Mouse (Mus musculus) heart, embryonic 12.5 days (tissue): ENCODE data around the gene Mdfic. TPM values are rescaled to one million over a fixed set of nuclear protein-coding genes. Genes with fewer than 3 reads are reported as not detected.
A peak's percentile ranks its signal among the peaks of the same experiment; 100 is the strongest.
"Not testable (repeated sequence)": the region's sequence is repeated elsewhere in the genome, so short reads cannot be mapped to it uniquely, and the experiment has no call there.

Experiments
- ATAC-seq: fragments of 200-750 bp; cut with Nextera tagmentation; 2 replicates; pipeline ENCODE4 v1.8.0; 2017; ENCODE audit warnings: moderate TSS enrichment, moderate library complexity; ENCODE audit not compliant: insufficient number of reproducible peaks, low FRiP score
- H3K27ac ChIP-seq: fragments of 300-500 bp; sonication (generic); 2 replicates; pipeline ENCODE4 v1.5.1; 2016; ENCODE audit warnings: mild to moderate bottlenecking, moderate library complexity; ENCODE audit not compliant: poor library complexity, severe bottlenecking
- H3K27me3 ChIP-seq: fragments of 300-500 bp; sonication (generic); replicated peaks from 2 replicates; pipeline ENCODE4 v1.6.1; 2016; ENCODE audit warnings: mild to moderate bottlenecking, moderate library complexity
- H3K36me3 ChIP-seq: fragments of 300-500 bp; sonication (generic); 2 replicates; pipeline ENCODE4 v1.6.1; 2016; ENCODE audit warnings: mild to moderate bottlenecking, moderate library complexity
- H3K4me1 ChIP-seq: fragments of 300-500 bp; sonication (generic); replicated peaks from 2 replicates; pipeline ENCODE4 v1.6.1; 2016; ENCODE audit warnings: mild to moderate bottlenecking
- H3K4me2 ChIP-seq: fragments of 300-500 bp; sonication (generic); 2 replicates; pipeline ENCODE4 v1.6.1; 2016; ENCODE audit warnings: mild to moderate bottlenecking, moderate library complexity
- H3K4me3 ChIP-seq: fragments of 300-500 bp; sonication (generic); 2 replicates; pipeline ENCODE4 v1.5.1; 2016; ENCODE audit warnings: mild to moderate bottlenecking
- H3K9ac ChIP-seq: fragments of 300-500 bp; sonication (generic); 2 replicates; pipeline ENCODE4 v1.6.1; 2016; ENCODE audit warnings: mild to moderate bottlenecking, moderate library complexity
- H3K9me3 ChIP-seq: fragments of 300-500 bp; sonication (generic); replicated peaks from 2 replicates; pipeline ENCODE4 v1.6.1; 2016; ENCODE audit warnings: mild to moderate bottlenecking, moderate library complexity
- WGBS: fragments of 180-500 bp; shearing (Covaris S2); methylation state at CpG from one replicate; pipeline ENCODE4 v1.1.7; 2016; 5-methylcytosine and 5-hydroxymethylcytosine counted together
- polyA plus RNA-seq: library from polyadenylated mRNA; unstranded; fragments of >200 nt; fragmentation: Nextera tagmentation; extraction: Ambion mirVana; gene quantifications from 2 replicates; pipeline ENCODE4 v1.2.1, GENCODE M21; 2016

The Mdfic gene
- polyA plus RNA-seq: 7.0 and 7.8 TPM in 2 replicates

DNA sequence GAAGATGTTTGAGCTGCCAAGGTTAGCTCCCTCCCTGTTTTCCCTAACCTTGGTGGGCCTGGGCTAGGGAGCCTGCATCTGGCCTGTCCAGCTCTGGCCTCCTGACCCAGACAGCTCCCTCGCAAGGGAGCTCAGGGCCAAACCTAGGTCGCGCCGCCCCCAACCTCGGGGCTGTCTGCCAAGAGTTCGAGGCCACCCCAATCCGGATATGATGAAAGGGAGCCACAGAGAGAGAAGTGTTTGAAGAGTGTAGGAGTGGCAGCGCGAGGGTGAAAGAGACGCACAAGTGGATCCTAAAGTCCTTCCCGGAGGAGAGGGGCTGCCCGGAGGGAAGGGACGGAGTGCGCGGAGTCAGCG is at the start of gene Mdfic:
TSS of gene Mdfic (plus strand) at position 201 of the 357 bp plus-strand sequence.
- ATAC-seq: peak; percentile 51
- Histone ChIP-seq H3K9ac (peak within 1 kb of the TSS; percentile 89), H3K9me3 (no peaks in the 10 kb centered on the region), H3K27me3 (no peaks in the 10 kb centered on the region), H3K4me2 (peak within 1 kb of the TSS; percentile 75), H3K4me1 (peaks cover 11% of the 10 kb centered on the region; the same call in 1 of the 2 replicates), H3K4me3 (peak within 1 kb of the TSS; percentile 87), H3K36me3 (no peaks in the 10 kb centered on the region), H3K27ac (peak within 1 kb of the TSS; percentile 72)
- WGBS: under 1% methylated on average over 16 of the region's 16 CpGs

DNA sequence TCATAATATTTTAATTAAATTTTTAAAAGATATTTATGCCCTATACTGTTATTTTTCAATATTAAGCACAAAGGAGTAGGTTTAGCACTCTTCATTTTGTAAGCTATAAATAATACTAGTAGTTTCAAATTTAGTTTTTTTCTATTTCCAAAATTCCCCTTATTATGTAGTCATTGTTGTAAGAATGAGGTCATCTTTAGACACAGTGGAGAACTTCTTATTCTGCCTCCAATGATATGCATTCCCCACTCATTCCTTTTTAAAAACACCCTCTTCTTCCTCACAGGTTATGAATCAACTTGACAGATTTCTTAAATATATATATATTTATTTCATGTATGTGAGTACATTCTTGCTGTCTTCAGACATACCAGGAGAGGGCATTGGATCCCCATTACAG is 49.1 kb upstream of the Mdfic start:
- Histone ChIP-seq H3K9ac (no peak overlapping the region), H3K4me2 (no peak overlapping the region), H3K9me3 (0 out of 2 replicates have a peak, but pooled peaks cover 3% of the 10 kb centered on the region), H3K4me1 (no peaks in the 10 kb centered on the region), H3K36me3 (no peaks in the 10 kb centered on the region), H3K27me3 (no peaks in the 10 kb centered on the region), H3K27ac (no peak overlapping the region), H3K4me3 (no peak overlapping the region)
- no peak for ATAC-seq

DNA sequence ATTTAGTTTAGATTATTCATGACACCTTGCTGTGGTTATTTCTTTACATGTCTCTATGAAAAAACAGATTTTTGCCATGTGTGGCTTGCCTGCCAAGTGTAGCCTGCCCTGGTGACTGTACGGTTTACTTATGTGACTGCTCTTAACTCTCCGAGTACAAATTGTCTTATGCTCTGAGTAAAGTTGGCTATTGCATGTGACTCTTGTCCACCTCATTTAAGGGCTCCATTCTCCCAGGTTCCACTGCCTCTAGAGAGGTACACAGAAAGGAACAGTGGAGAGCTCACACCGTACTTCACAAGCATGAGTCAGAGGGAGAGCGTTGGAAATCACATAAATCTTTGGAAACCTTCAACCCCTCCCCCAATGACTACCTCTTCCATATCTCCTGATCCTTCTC is 10.4 kb upstream of the Mdfic start:
- H3K4me3 ChIP-seq: no peak overlapping the region
- peaks cover under 1% of the 10 kb centered on the region; the same call in 1 of the 2 replicates for H3K4me1 ChIP-seq
- ATAC-seq: no peak

DNA sequence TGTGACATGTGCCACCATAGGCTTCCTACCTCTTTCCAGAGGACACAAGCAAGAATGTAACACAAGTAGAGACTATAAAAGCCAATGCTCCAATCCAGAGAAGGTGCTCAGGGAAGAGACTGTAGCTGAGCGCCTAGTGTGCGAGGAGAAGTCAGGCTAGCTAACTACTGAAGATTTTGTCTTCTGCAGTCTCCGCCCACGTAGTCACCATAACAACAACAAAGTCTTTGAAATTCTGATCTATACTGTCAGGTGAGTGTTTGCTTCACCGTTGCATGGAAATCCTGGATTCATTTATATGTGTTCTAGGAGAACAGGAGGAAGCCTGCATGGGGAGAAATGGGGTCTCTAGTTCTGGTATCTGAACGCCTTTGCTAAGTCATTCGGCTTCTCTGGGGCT is 9.8 kb upstream of the Mdfic start:
- Histone ChIP-seq H3K4me1 (peaks cover 6% of the 10 kb centered on the region; the same call in 1 of the 2 replicates), H3K4me2 (no peak overlapping the region), H3K4me3 (no peak overlapping the region), H3K36me3 (no peaks in the 10 kb centered on the region), H3K27ac (no peak overlapping the region), H3K9me3 (no peaks in the 10 kb centered on the region), H3K27me3 (no peaks in the 10 kb centered on the region), H3K9ac (no peak overlapping the region)
- 82% methylated on average over 7 of the region's 7 CpGs for WGBS
- no peak for ATAC-seq

More for the DNA sequence above, 10.4 kb upstream of the Mdfic start:
- no peaks in the 10 kb centered on the region for H3K36me3 ChIP-seq
- no peaks in the 10 kb centered on the region for H3K9me3 ChIP-seq
- no peak overlapping the region for H3K9ac ChIP-seq
- 86% methylated on average over 4 of the region's 4 CpGs for WGBS
- H3K27ac ChIP-seq: no peak overlapping the region
- no peak overlapping the region for H3K4me2 ChIP-seq
- no peaks in the 10 kb centered on the region for H3K27me3 ChIP-seq

DNA sequence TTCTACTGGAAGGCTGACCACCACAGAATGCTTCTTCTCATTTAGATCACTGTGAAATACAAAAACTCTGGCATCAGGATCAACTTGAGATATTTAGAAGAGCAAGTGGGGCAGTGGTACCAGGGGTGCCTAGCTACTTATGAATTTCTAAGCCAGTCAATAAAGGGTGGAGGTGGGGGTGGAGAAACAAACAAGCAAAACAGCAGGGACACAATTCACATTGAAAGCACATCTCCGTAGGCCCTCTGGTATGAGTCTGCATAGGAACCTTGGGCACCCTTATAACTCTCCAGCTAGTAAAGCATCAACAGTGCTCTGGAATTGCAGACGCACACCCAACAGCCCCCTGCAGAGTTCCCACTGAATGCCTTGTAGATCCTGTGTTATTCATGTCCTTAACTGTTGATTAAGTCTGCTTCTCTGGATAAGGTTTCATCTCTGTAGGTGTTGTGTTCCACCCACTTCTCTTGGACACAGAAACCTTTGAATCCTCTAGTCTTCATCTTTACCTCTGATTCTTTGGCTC is 7.5 kb upstream of the Mdfic start:
- Histone ChIP-seq H3K4me2 (no peak overlapping the region), H3K36me3 (no peaks in the 10 kb centered on the region), H3K9me3 (no peaks in the 10 kb centered on the region), H3K4me1 (peaks cover 6% of the 10 kb centered on the region; the same call in 1 of the 2 replicates), H3K9ac (no peak overlapping the region), H3K27me3 (no peaks in the 10 kb centered on the region), H3K27ac (no peak overlapping the region), H3K4me3 (no peak overlapping the region)
- ATAC-seq: no peak
- 67% methylated on average over 2 of the region's 2 CpGs for WGBS

DNA sequence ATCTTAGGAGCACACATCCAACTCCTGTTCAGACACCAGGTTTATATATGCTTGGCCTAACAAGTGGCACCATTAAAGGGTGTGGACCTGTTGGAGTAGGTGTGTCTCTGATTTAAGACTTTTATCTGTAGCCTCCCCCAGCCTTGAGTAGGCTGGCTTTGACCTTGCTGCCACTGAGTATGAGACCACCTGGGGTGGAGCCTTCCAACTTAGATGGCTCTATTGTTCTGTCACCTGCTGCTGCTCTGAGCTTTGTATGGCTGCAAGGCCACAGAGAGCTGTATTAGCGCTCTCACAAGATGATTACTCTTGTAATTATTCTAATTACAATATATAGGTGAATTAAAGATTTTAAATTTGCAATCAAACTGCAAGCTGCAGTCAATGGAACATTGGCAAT is 6.4 kb upstream of the Mdfic start:
- not testable (repeated sequence) for H3K36me3 ChIP-seq, H3K4me3 ChIP-seq, H3K4me2 ChIP-seq, ATAC-seq, H3K27ac ChIP-seq, H3K9me3 ChIP-seq, H3K27me3 ChIP-seq, H3K4me1 ChIP-seq, H3K9ac ChIP-seq
- 80% methylated on average over 1 of the region's 1 CpGs for WGBS

DNA sequence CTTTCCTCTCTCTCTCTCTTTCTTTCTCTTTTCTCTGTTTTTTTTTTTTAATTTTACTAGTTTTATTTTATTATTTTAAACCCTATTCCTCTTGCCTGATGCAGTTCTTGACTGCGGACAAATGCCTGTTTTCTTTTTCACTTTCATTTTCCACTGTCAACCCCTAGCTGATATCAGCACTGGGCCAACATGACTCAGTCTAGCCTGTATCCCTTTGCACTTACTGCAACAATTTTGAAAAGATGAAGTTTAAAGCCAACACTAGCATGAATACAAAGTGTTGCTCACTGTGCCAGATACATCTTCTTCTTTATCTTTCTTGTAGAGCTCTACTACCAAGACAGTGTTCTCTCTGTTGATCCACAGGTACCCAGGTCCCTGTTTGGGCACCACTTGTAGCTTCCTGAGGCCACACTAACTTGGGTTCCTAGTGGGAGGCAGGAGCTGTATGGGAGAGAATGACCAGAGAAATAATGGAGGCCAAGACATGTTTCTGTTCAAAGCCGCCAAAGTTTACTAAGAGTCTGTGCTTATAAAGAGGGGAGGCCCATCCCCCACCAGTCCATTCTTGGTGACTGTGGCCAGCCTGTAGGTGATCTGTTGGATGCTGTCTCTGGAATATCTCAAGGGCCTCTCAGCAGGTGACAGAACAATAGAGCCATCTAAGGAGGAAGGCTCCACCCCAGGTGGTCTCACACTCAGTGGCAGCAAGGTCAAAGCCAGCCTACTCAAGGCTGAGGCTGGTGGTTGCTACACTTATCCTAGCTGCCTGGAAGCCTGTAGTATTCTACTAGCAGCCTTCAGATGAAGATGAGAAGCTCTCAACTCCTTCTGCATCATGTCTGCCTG is 5.2 kb upstream of the Mdfic start:
- H3K9me3 ChIP-seq: no peaks in the 10 kb centered on the region
- no peak overlapping the region for H3K4me3 ChIP-seq
- no peak for ATAC-seq
- no peaks in the 10 kb centered on the region for H3K27me3 ChIP-seq
- H3K9ac ChIP-seq: no peak overlapping the region
- H3K4me1 ChIP-seq: peaks cover 6% of the 10 kb centered on the region; the same call in 1 of the 2 replicates
- no peak overlapping the region for H3K27ac ChIP-seq
- no peaks in the 10 kb centered on the region for H3K36me3 ChIP-seq
- WGBS: 69% methylated on average over 2 of the region's 2 CpGs
- H3K4me2 ChIP-seq: no peak overlapping the region

DNA sequence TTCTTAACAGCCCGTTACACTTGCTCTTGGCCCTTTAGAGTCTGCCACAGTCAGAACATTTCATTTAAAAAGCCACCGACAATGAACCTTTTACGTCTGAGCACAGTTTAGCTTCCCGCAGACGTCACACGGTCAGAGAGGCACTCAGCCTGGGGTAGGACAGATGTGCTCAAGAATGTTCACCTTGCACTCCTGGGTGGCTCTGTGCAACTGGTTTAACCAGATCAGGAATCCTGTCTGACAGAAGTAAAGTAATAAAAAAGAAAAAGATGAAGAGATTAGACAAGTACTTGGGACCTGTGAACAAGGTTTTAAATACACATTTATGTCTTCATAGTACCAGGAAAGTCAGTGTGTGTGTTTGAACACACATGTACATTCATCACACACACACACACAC is 542 bp upstream of the Mdfic start:
- 80% methylated on average over 6 of the region's 6 CpGs for WGBS
- no peaks in the 10 kb centered on the region for H3K9me3 ChIP-seq
- H3K36me3 ChIP-seq: no peaks in the 10 kb centered on the region
- H3K4me1 ChIP-seq: peaks cover 14% of the 10 kb centered on the region; the same call in 1 of the 2 replicates
- no peak overlapping the region for H3K4me3 ChIP-seq
- no peaks in the 10 kb centered on the region for H3K27me3 ChIP-seq
- no peak overlapping the region for H3K9ac ChIP-seq
- ATAC-seq: no peak
- H3K4me2 ChIP-seq: no peak overlapping the region
- no peak overlapping the region for H3K27ac ChIP-seq

DNA sequence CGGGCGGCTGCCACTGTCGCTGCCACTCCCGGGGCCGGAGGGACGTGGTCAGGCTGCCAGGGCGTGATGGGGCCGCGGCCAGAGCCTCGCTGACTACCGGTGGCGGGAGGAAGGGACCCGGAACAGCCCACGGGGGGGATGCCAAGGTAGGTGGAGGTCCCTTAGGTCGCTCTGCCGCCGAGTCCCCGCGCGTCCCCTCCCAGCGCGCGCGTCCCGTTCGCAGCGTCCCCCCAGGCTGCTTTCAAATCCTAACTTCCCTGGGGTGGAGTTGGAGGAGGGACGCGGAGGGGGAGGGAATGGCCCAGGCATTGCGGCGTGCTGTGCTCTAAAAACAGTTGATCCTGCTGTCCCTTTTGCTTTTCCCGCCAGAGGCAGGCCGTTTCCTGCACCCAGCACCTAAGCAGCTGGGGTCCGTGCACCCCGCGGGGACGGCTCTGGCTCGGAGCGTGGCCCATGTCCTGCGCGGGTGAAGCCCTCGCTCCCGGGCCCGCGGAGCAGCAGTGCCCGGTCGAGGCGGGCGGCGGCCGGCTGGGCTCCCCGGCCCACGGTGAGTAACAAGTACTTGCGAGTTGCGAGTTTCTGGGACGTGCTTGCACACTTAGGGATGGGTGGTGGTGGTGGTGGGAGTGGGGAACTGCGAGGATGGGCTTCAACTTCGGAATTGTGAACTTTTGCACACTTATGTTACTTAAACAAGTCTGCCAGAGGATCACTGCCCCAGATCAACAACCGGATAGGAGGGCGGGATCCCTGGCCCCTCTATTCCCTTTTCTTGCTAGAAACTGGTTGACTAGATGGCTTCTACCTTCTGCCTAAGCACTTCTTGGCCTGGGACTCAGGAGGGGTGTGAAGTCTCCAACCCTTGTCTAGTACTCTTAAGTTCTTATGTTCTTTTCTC is 606 bp downstream of the Mdfic start:
- Histone ChIP-seq H3K27ac (peak overlapping the region; percentile 72), H3K36me3 (no peaks in the 10 kb centered on the region), H3K27me3 (no peaks in the 10 kb centered on the region), H3K9me3 (no peaks in the 10 kb centered on the region), H3K4me2 (peak overlapping the region; percentile 75), H3K4me1 (0 out of 2 replicates have a peak, but pooled peaks cover 8% of the 10 kb centered on the region), H3K9ac (peak overlapping the region; percentile 89), H3K4me3 (peak overlapping the region; percentile 87)
- ATAC-seq: peak; percentile 83
- under 1% methylated on average over 59 of the region's 60 CpGs for WGBS

DNA sequence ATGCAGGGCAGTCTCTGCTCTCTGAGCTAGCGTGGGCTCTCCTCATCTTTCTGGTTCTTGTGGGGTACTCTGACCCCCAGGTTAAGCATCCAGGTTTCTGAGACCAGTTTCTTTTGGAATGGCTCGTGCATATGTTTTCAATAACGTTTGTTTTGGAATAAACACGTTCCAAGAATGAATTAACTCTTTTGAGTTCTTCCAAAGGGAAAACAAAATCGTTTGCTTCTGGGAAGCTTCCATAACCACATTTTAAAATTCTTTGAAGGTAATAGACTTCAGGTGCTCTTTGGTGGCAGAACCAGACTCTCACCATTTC is 1.2 kb downstream of the Mdfic start:
- H3K4me1 ChIP-seq: 0 out of 2 replicates have a peak, but pooled peaks cover 8% of the 10 kb centered on the region
- H3K27me3 ChIP-seq: no peaks in the 10 kb centered on the region
- ATAC-seq: no peak
- WGBS: 26% methylated on average over 5 of the region's 5 CpGs
- no peak overlapping the region for H3K27ac ChIP-seq
- no peaks in the 10 kb centered on the region for H3K36me3 ChIP-seq
- peak overlapping the region; percentile 89 for H3K9ac ChIP-seq
- peak overlapping the region; percentile 75 for H3K4me2 ChIP-seq
- no peaks in the 10 kb centered on the region for H3K9me3 ChIP-seq
- peak overlapping the region; percentile 87 for H3K4me3 ChIP-seq

DNA sequence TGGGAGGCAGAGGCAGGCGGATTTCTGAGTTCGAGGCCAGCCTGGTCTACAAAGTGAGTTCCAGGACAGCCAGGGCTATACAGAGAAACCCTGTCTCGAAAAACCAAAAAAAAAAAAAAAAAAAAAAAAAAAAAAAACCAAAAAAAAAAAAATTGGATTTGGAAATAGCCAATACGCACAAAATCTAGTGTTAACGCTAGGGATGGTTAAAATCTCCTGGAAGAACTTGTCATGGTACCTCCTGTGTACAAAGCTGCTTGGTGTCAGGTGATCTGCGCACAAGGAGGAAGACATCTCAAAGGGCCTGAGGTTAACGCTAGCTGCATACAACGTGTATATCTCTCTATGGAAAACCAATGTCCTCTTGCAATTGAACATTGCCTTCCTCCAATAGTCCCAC is 2.2 kb downstream of the Mdfic start:
- not testable (repeated sequence) for H3K9me3 ChIP-seq, H3K27ac ChIP-seq, H3K9ac ChIP-seq, H3K4me3 ChIP-seq, H3K36me3 ChIP-seq, H3K4me1 ChIP-seq, ATAC-seq, H3K27me3 ChIP-seq
- H3K4me2 ChIP-seq: peak overlapping the region; percentile 75
- WGBS: 90% methylated on average over 7 of the region's 8 CpGs
